Mouse (Mus musculus): ENCODE results near the gene Gm17542. TPM values are rescaled to one million over a fixed set of nuclear protein-coding genes. Genes with fewer than 3 reads are reported as not detected.

Gm17542 gene
- total and polyA plus RNA-seq, 2 experiments from 2014 or later = not detected

DNA sequence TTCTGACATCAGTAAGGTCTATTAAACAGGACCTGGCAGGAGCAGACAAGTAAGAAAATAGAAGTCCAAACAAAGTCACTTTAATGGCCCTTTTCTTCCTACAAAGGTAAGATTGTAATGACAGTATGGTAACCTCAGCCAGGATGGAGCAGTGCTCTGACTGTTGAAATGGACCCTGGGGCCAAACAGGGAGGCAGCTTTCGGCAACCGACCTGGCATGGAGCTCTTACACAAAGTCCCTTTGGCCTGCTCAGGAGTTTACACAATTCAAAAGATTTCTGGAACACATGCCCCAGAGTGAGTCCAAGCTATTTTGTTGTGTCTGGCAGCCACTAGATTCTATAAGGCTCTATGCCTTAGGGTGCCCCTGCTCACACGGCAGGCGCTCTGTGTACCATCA lies 9.0 kb downstream of the Gm17542 start:
- DNase-seq (ENCODE audit: low spot score) = no peak
- WGBS = 93% methylated on average over 4 of the region's 4 CpGs
- no peak overlapping the region for H3K9ac ChIP-seq (replicated peaks; ENCODE audit: low read length, poor library complexity, severe bottlenecking)
- no peaks in the 10 kb centered on the region for H3K9me3 ChIP-seq (ENCODE audit: low read length)
- TF ChIP-seq CTCF (IDR thresholded peaks at IDR 0.05) = no peak
- H3K36me3 ChIP-seq (ENCODE audit: insufficient read depth, low read length) = no peaks in the 10 kb centered on the region
- no peak for ATAC-seq (ENCODE audit: low FRiP score)
- no peak overlapping the region for H3K4me3 ChIP-seq (ENCODE audit: low read depth, low read length)
- no peak overlapping the region for H3K4me2 ChIP-seq (ENCODE audit: low read depth, low read length, poor library complexity, severe bottlenecking)
- no peak overlapping the region for H3K27ac ChIP-seq (ENCODE audit: low read depth, low read length)
- no peaks in the 10 kb centered on the region for H3K27me3 ChIP-seq (ENCODE audit: insufficient read depth, low read length)
- no peaks in the 10 kb centered on the region; the same call in 1 of the 2 replicates for H3K4me1 ChIP-seq (ENCODE audit: insufficient read depth, low read length)

DNA sequence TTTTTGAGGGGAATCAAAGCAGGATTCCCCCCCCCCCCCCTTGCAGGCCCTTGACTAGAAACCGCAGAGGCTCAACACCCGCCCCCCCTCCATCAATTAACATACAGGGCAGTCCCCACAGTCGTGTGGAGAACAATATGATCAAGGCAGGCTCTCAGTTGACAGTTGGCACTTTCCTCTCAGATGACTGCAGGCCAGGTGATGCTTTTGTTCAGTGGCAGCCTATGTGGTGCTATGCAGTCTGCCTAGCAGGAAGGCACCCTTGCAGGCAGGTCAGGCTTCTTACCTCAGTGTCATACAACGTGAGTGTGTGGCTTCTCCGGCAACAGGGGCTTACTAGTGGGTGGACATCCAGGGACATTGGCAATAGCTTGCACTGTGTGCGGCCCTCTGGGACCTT lies 17.4 kb downstream of the Gm17542 start:
- H3K36me3 ChIP-seq (ENCODE audit: insufficient read depth, low read length) = no peaks in the 10 kb centered on the region
- ATAC-seq (ENCODE audit: low FRiP score) (peak; percentile 47; the same call in 1 of the 2 replicates), DNase-seq (ENCODE audit: low spot score) (no peak)
- no peaks in the 10 kb centered on the region for H3K27me3 ChIP-seq (ENCODE audit: insufficient read depth, low read length)
- H3K4me2 ChIP-seq (ENCODE audit: low read depth, low read length, poor library complexity, severe bottlenecking) = no peak overlapping the region
- no peaks in the 10 kb centered on the region for H3K4me1 ChIP-seq (ENCODE audit: insufficient read depth, low read length)
- no peak overlapping the region for H3K9ac ChIP-seq (replicated peaks; ENCODE audit: low read length, poor library complexity, severe bottlenecking)
- H3K4me3 ChIP-seq (ENCODE audit: low read depth, low read length) = no peak overlapping the region
- H3K27ac ChIP-seq (ENCODE audit: low read depth, low read length) = peak overlapping the region; percentile 44; the same call in 1 of the 2 replicates
- H3K9me3 ChIP-seq (ENCODE audit: low read length) = no peaks in the 10 kb centered on the region
- WGBS = 45% methylated on average over 6 of the region's 6 CpGs
- no peak for TF ChIP-seq CTCF (IDR thresholded peaks at IDR 0.05)

DNA sequence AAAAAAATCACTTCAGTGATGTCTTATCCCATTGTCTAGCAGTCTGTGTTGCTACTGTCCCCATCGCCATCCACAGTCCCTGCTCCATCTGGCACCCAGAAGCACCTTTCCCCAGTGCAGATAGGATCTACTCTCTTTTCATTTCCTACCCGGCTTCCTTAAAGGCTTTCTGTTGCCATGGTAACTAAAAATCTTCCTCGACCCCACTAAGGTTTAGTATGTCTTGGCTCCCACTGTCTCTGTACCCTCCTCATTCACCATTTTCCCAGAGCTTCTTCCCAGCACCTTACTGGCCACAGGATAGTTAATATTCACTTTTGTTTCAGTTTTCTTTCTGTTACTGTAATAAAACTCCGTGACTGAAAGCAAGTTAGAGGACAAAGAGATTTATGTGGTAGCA lies 17.9 kb downstream of the Gm17542 start:
- 17% methylated on average over 4 of the region's 4 CpGs for WGBS
- ATAC-seq (ENCODE audit: low FRiP score) (peak; percentile 74), DNase-seq (ENCODE audit: low spot score) (peak; percentile 47)
- H3K27ac ChIP-seq (ENCODE audit: low read depth, low read length) = 0 out of 2 replicates have a peak overlapping the region, but pooled peaks have one; percentile 44
- no peaks in the 10 kb centered on the region for H3K4me1 ChIP-seq (ENCODE audit: insufficient read depth, low read length)
- no peak overlapping the region for H3K9ac ChIP-seq (replicated peaks; ENCODE audit: low read length, poor library complexity, severe bottlenecking)
- no peak overlapping the region for H3K4me2 ChIP-seq (ENCODE audit: low read depth, low read length, poor library complexity, severe bottlenecking)
- H3K27me3 ChIP-seq (ENCODE audit: insufficient read depth, low read length) = no peaks in the 10 kb centered on the region
- TF ChIP-seq CTCF (IDR thresholded peaks at IDR 0.05) = no peak
- H3K9me3 ChIP-seq (ENCODE audit: low read length) = no peaks in the 10 kb centered on the region
- no peaks in the 10 kb centered on the region for H3K36me3 ChIP-seq (ENCODE audit: insufficient read depth, low read length)
- no peak overlapping the region for H3K4me3 ChIP-seq (ENCODE audit: low read depth, low read length)

DNA sequence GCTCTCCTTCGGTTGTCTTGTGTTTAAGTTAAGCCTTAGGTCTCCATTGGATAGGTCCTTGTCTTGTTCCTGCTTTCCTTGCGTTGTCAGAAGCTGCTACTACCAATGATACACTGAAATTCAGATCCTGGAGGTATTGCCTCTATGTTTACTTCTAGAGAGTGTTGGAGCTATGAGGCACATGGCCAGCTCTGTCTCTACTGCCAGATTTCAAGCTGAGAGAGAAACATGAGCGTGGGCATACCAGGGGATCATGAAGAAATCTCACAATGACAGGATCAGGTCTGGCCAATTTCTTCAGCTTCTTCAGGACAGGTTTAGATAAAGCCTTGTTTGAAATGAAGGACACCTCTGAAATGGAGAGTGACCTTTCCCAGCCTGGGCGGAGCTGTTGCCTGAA lies 19.1 kb downstream of the Gm17542 start:
- H3K4me1 ChIP-seq (ENCODE audit: insufficient read depth, low read length) = no peaks in the 10 kb centered on the region
- DNase-seq (ENCODE audit: low spot score) (no peak), ATAC-seq (ENCODE audit: low FRiP score) (no peak)
- H3K27ac ChIP-seq (ENCODE audit: low read depth, low read length) = no peak overlapping the region
- 91% methylated on average over 4 of the region's 4 CpGs for WGBS
- no peaks in the 10 kb centered on the region for H3K27me3 ChIP-seq (ENCODE audit: insufficient read depth, low read length)
- no peaks in the 10 kb centered on the region for H3K9me3 ChIP-seq (ENCODE audit: low read length)
- no peak overlapping the region for H3K4me2 ChIP-seq (ENCODE audit: low read depth, low read length, poor library complexity, severe bottlenecking)
- no peak overlapping the region for H3K4me3 ChIP-seq (ENCODE audit: low read depth, low read length)
- no peak overlapping the region for H3K9ac ChIP-seq (replicated peaks; ENCODE audit: low read length, poor library complexity, severe bottlenecking)
- H3K36me3 ChIP-seq (ENCODE audit: insufficient read depth, low read length) = no peaks in the 10 kb centered on the region
- TF ChIP-seq CTCF (IDR thresholded peaks at IDR 0.05) = no peak

DNA sequence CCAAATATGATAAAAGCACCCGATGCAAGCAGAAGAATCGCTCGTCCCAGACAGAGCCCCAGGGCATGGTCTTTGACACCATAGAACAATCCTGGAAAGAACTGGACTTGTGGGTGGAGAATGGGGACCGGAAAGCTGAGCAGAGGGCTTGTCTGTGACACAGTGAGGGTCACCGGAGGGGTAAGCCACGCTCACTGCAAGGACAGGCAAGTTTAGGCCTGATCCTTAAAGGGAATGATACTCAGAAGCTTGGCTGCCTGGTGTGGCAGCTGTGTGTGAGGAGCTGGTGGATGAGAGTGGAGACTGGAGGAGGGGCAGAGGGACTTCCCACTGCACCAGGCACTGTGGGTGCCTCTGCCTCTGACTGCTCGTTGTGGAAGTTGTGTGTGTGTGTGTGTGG lies 27.0 kb downstream of the Gm17542 start:
- H3K9ac ChIP-seq (replicated peaks; ENCODE audit: low read length, poor library complexity, severe bottlenecking) = no peak overlapping the region
- H3K9me3 ChIP-seq (ENCODE audit: low read length) = no peaks in the 10 kb centered on the region
- H3K4me2 ChIP-seq (ENCODE audit: low read depth, low read length, poor library complexity, severe bottlenecking) = no peak overlapping the region
- 78% methylated on average over 6 of the region's 7 CpGs for WGBS
- DNase-seq (ENCODE audit: low spot score) = no peak
- TF ChIP-seq CTCF (IDR thresholded peaks at IDR 0.05) = no peak
- no peak overlapping the region for H3K27ac ChIP-seq (ENCODE audit: low read depth, low read length)
- no peaks in the 10 kb centered on the region for H3K36me3 ChIP-seq (ENCODE audit: insufficient read depth, low read length)
- H3K27me3 ChIP-seq (ENCODE audit: insufficient read depth, low read length) = no peaks in the 10 kb centered on the region
- H3K4me3 ChIP-seq (ENCODE audit: low read depth, low read length) = no peak overlapping the region
- ATAC-seq (ENCODE audit: low FRiP score) = no peak
- H3K4me1 ChIP-seq (ENCODE audit: insufficient read depth, low read length) = no peaks in the 10 kb centered on the region

DNA sequence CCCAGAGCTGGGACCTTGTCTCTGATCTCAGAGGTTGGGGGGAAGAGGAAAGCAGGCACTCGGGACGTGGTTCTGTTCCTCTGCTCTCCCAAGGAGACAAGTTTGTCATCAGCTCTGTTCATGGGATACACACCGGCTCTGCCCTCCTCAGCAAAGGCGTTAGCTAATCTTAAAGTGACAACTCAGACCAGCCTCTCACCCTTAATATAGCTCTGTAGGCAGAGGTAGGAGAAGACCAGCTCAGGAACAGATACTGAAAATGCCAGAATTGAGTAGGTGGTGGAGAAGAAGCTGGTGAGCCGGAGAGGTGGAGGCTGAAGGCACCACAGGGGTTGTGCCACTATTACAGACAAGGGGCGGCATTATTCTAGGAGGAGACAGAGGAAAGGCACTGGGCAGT lies 38.7 kb downstream of the Gm17542 start:
- 81% methylated on average over 6 of the region's 6 CpGs for WGBS
- Histone ChIP-seq H3K36me3 (ENCODE audit: insufficient read depth, low read length) (no peaks in the 10 kb centered on the region), H3K4me3 (ENCODE audit: low read depth, low read length) (no peak overlapping the region), H3K4me2 (ENCODE audit: low read depth, low read length, poor library complexity, severe bottlenecking) (no peak overlapping the region), H3K9me3 (ENCODE audit: low read length) (no peaks in the 10 kb centered on the region), H3K27me3 (ENCODE audit: insufficient read depth, low read length) (no peaks in the 10 kb centered on the region), H3K4me1 (ENCODE audit: insufficient read depth, low read length) (no peaks in the 10 kb centered on the region), H3K27ac (ENCODE audit: low read depth, low read length) (no peak overlapping the region), H3K9ac (replicated peaks; ENCODE audit: low read length, poor library complexity, severe bottlenecking) (no peak overlapping the region)
- ATAC-seq (ENCODE audit: low FRiP score) (no peak), DNase-seq (ENCODE audit: low spot score) (no peak)
- TF ChIP-seq CTCF (IDR thresholded peaks at IDR 0.05) = no peak
